Mouse (Mus musculus): ENCODE measurements around the gene Scn5a.

- TF ChIP-seq CTCF (IDR thresholded peaks at IDR 0.05) (no peak), POLR2A (IDR thresholded peaks at IDR 0.05; ENCODE audit: insufficient read depth, low read depth, low read length) (no peak)
Measured at GRCm38 (mm10) chr9:119514986-119515385, 63.8 kb downstream of the Scn5a start.
